Mouse (Mus musculus) layer of hippocampus, postnatal 25 days (tissue): ENCODE data around the gene Gm9833. TPM values are rescaled to one million over a fixed set of nuclear protein-coding genes. Genes with fewer than 3 reads are reported as not detected.
"Not testable (repeated sequence)": the region's sequence is repeated elsewhere in the genome, so short reads cannot be mapped to it uniquely, and the experiment has no call there.

Experiments used
- DNase-seq, 2 experiments: peaks; one replicate each; pipeline ENCODE4 v3.0.0; 2022; ENCODE audit warnings: mixed read lengths in 2 of 2, low spot score in 1 of 2; ENCODE audit errors: extremely low spot score in 1 of 2
- total RNA-seq, 2 experiments: library from RNA; stranded (reverse); gene quantifications; 2 replicates each; pipeline ENCODE4 v1.2.3; 2021

The Gm9833 gene
- 1 to 10 TPM; 7.9 to 9.0 TPM for total RNA-seq

GRCm38 (mm10) chr3:10087994-10088393 lies at the start of gene Gm9833:
TSS of gene Gm9833 (plus strand) at chr3:10088110.
- not testable (repeated sequence) for DNase-seq

GRCm38 (mm10) chr3:10070070-10070469 lies 17.8 kb upstream of the Gm9833 start:
- no peak for DNase-seq

DNA sequence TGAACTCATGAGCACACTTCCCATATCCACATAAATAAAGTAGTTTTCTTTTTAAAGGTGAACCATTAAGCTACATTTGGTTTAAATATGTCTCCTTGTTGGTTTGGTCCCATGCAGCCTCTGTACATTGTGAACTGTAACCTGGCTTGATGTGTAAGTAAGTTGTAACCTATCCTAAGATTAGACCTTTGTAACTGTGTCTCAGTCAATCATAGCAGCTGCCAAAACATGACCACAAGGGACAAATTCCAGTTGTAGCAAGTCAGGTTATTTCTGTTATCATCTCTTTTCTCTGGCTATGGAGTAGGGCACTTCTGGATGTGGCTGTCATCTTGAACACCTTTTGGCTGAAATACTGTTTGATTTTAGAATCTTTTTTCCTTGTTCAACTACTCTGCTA lies 12.1 kb upstream of the Gm9833 start:
- DNase-seq = no peak

GRCm38 (mm10) chr3:10077096-10077841 lies 10.6 kb upstream of the Gm9833 start:
- no peak for DNase-seq

DNA sequence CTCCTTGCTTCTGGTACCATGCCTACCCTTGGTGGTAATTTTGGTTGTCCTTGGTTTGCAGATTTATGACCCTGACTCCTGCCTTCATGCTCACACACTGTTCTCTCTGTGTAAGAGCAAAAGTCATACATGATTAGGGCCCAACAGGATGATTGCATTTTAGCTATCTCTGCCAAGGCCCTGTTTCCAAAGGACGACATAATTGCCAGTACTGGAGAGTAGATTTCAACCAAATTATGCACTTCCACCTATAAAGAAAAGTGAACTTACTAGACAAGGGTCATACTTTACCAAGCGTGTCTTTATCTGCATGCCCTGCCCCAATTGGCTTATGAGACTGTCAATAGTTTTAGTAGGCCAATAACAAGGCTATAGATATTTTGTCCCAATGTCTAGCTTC lies 9.8 kb upstream of the Gm9833 start:
- no peak for DNase-seq

DNA sequence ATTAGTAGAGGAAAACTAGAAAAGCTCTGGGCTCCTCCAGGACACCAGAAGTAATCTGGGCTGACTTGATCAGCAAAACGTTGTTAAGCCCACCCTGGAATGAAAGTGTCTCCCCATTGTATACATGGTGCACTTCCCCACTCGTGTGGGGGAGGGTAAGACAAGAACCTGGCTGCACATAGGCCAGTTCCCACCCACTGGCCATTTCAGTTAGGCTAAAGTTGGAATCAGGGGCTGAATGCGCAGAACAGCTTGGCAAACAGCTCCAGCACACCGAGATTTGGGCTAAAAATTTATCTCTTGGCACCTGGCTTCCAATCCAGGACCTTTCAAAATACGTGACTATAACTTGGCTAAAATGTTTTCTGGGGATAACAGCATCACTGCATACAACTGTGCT lies 6.6 kb upstream of the Gm9833 start:
- no peak for DNase-seq

DNA sequence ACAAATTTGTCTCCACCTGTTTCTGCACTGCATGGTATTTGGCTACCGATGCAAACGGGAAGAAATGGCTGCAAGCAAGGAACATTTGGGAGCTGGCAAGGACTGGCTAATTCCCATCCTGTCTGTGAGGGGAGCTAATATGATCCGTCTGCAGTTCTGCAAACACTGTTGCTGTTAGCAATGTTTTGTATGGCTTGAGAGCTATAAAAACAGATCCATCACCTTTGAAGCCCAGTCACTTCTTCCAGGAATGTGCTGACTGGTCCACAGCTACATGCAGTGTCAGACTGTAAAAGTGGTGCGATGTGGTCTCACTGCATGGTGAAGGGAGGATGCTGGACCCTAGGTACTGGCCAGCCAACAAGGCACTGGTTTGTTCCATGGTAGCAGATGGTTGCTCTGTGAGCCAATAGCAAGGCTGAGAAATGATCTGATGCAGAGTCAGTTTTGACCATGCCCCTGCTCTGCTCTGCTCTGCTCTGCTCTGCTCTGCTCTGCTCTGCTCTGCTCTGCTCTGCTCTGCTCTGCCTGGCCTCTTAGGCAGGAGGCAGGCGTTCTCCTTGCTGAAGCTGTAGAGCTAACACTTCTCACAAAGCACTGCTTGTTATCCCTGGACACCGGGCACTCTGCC lies 5.9 kb upstream of the Gm9833 start:
- peak in 1 of 2 experiments; percentile 25 for DNase-seq

GRCm38 (mm10) chr3:10082545-10083062 lies 5.3 kb upstream of the Gm9833 start:
- no peak for DNase-seq

GRCm38 (mm10) chr3:10084102-10084501 lies 3.8 kb upstream of the Gm9833 start:
- DNase-seq = no peak

GRCm38 (mm10) chr3:10085396-10086119 lies 2.4 kb upstream of the Gm9833 start:
- DNase-seq = no peak

GRCm38 (mm10) chr3:10087511-10087910 lies 399 bp upstream of the Gm9833 start:
- DNase-seq = no peak

GRCm38 (mm10) chr3:10091616-10092140 lies 3.8 kb downstream of the Gm9833 start:
- DNase-seq = no peak

DNA sequence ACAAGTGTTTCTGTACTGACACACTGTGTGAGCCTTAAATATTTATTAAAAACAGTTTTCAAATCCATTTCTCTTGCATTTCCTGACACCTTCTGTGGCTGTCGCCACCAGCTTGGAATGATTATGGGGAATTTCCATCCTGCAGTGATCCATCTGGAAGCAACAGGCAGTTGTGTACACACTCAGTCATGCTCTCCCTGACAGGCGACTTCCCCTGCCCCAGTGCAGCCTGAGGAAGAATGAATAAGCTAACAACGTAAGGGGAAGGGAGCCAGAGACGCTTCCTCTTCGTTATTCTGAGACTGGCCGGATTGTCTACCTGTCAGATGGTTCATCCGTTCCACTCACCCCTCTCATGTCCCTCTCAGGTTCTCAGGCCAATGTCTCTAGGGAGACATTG lies 4.6 kb downstream of the Gm9833 start:
- DNase-seq = no peak

DNA sequence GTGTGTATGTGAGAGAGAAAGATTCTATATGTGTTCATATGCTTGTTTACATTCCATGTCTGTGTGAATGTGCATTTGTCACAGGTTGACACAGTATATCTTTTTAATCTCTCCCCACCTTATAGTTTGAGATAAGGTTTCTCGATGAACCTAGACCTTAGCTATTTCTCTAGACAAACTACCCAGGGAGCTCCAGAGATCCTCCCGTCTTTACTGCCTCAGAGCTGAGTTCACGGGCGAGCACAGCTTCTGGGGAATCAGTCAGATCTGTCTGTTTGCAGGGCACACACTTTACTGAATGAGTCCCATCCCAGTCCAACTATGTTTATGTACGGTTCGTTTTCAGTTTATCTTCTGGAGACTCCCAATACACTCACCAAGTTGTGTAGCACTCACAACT lies 5.0 kb downstream of the Gm9833 start:
- DNase-seq = no peak

DNA sequence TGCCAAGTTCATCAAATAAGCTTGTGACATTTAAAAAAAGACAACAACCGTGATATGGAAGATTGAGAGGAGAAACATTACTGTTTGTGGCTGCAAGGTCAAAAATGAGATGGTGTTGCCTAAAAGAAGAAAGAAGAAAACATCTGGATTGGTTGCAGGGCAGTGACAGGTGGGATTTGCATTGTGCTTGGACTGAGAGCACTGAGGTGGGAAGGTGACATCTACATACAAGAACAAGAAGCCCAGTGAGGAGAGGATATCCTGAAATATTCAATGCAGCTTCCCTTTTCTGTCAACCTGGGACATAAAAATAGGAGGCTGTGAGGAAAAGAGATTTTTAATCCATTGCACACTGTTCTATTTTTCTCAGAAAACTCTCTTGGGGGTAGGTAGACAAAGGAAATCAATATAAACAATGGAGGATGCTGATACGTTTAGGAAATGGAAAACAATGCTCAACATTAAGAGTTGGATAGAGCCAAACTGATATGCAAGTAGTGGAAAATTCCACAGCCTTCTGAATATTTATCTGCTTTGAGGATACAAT lies 7.2 kb downstream of the Gm9833 start:
- no peak for DNase-seq

GRCm38 (mm10) chr3:10099756-10100155 lies 11.8 kb downstream of the Gm9833 start:
- no peak for DNase-seq

DNA sequence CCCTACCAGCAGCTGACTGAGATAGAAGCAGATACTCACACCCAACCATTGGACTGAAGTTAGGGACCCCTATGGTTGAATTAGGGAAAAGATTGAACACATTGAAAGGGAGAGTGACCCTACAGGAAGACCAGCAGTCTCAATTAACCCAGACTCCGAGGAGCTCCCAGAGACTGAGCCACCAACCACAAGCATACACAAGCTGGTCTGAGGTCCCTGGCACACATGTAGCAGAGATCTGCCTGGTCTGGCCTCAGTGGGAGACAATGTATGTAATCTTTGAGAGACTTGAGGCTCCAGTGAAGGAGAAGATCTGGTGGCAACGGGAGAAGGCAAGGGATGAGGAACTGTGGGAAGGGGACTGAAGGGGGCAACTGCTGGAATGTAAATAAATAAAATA lies 23.7 kb downstream of the Gm9833 start:
- DNase-seq = no peak

DNA sequence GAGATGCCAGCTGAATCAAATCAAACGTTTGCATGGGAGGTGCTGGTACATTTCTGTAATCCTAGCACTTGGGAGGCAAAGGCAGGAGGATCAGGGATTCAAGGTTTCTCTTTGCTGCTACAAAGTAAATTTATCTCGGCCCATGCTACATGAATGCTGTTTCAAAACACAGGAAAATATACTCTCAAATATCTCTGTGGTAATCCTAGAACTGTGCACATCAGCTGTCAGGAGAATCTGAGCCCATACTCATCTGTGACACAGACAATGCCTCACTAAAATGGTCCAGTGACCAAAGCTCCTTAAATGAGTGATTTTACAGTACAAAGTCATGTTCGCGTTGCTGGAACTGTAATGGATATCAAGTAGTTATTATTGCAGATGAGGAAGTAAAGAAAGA lies 24.3 kb downstream of the Gm9833 start:
- no peak for DNase-seq

DNA sequence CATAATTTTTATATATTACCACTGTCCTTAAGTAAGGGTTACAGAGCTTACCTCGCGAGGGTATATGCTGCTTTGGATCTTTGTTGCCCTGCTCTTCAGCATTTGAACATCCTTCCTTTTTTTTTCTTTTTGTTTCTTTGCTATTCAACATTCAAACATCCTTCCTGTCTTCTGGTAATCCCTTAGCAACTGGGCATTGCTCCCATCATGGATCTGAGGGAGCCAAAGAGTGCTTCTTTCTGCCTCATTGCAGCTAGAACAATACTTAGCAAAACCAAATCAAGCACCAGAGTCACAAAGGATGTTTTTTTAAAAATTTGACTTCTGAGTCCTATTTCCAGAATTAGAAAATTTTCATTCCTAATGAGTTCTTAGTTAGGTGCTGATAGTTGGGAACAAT lies 24.8 kb downstream of the Gm9833 start:
- DNase-seq = no peak

GRCm38 (mm10) chr3:10116531-10116930 lies 28.6 kb downstream of the Gm9833 start:
- DNase-seq = no peak

DNA sequence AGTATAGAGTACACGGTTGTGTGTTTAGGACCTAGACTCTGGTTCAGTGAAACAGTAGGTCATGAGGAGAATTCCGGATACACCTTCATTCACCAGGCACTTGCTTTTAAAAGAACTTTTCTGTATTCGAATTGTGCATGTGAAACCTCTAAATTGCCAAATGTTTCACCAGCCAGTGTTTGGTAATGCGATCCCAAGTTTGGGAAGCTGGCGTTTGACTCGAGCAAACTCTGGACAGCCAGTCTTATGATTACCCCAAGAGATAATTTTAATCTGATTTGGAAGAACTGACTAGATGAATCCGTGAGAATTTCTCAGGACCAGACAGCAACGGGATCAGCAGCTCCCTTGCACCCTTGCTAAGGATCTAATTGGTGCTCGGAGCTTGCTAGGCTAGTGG lies 33.3 kb downstream of the Gm9833 start:
- no peak for DNase-seq
